Mouse (Mus musculus) G1E (cell line): ENCODE data around the gene Phf11b. TPM values are rescaled to one million over a fixed set of nuclear protein-coding genes. Genes with fewer than 3 reads are reported as not detected.
"Not testable (repeated sequence)": the region's sequence is repeated elsewhere in the genome, so short reads cannot be mapped to it uniquely, and the experiment has no call there.

ENCODE experiments used
- ATAC-seq: 2 replicates; pipeline ENCODE4 v1.8.0; 2016; ENCODE audit warnings: mild to moderate bottlenecking; ENCODE audit not compliant: insufficient number of reproducible peaks, poor library complexity, low FRiP score, severe bottlenecking; ENCODE audit errors: extremely low read depth
- DNase-seq: peaks from one replicate; pipeline ENCODE4 v3.0.0; 2012; ENCODE audit warnings: low spot score
- H3K27me3 ChIP-seq: 2 replicates; pipeline ENCODE4 v1.6.1; 2012; ENCODE audit warnings: mild to moderate bottlenecking, low read length, inconsistent platforms; ENCODE audit not compliant: insufficient read depth
- H3K36me3 ChIP-seq: replicated peaks from 2 replicates; pipeline ENCODE3; 2012; ENCODE audit warnings: mild to moderate bottlenecking, inconsistent platforms
- H3K4me1 ChIP-seq: 2 replicates; pipeline ENCODE4 v1.6.1; 2012; ENCODE audit warnings: low read depth, low read length, inconsistent platforms, mixed read lengths; ENCODE audit not compliant: insufficient read depth
- H3K4me3 ChIP-seq: 2 replicates; pipeline ENCODE4 v1.5.1; 2012; ENCODE audit warnings: low read depth, mild to moderate bottlenecking, inconsistent platforms, low read length, moderate library complexity, mixed read lengths
- H3K9me3 ChIP-seq: replicated peaks from 2 replicates; pipeline ENCODE4 v1.6.1; 2012; ENCODE audit warnings: inconsistent platforms
- CTCF ChIP-seq: IDR thresholded peaks from 2 replicates; pipeline ENCODE4 v1.5.1; 2012; ENCODE audit warnings: low read depth, low read length, inconsistent platforms, mixed read lengths
- GATA1 ChIP-seq: IDR thresholded peaks from 2 replicates; pipeline ENCODE4 v1.6.1; 2012; ENCODE audit warnings: borderline replicate concordance, low read length, inconsistent platforms, mixed read lengths
- GATA2 ChIP-seq: IDR thresholded peaks from 2 replicates; pipeline ENCODE4 v1.6.1; 2012; ENCODE audit warnings: low read depth, low read length, inconsistent platforms, borderline replicate concordance
- POLR2AphosphoS5 ChIP-seq: IDR thresholded peaks from 2 replicates; pipeline ENCODE4 v1.6.1; 2012; ENCODE audit warnings: low read depth, low read length, inconsistent platforms; ENCODE audit not compliant: insufficient replicate concordance
- TAL1 ChIP-seq: conservative IDR thresholded peaks from 2 replicates; pipeline ENCODE4 v1.6.1; 2012; ENCODE audit warnings: low read depth, low read length, inconsistent platforms, mixed read lengths
- polyA plus RNA-seq: library from polyadenylated mRNA; stranded (reverse); fragments of >175 nt; gene quantifications from 2 replicates; pipeline ENCODE4 v1.2.3, GENCODE M21; 2012
- total RNA-seq, 2 experiments: library from RNA; stranded (forward) in 1 of 2; stranded (reverse) in 1 of 2; fragments of 200-1000 nt in 1 of 2; fragments of >200 nt in 1 of 2; fragmentation: Nextera tagmentation in 1 of 2; gene quantifications; 2 replicates each; pipeline ENCODE4 v1.2.3; 2014 to 2017

Phf11b gene
- total and polyA plus RNA-seq, 3 experiments = not detected

GRCm38 (mm10) chr14:59339541-59339940 lies 1.6 kb downstream of the Phf11b start:
- no peak overlapping the region for H3K4me3 ChIP-seq
- no peak for ATAC-seq
- no peaks in the 10 kb centered on the region for H3K27me3 ChIP-seq
- no peak for DNase-seq
- no peaks in the 10 kb centered on the region for H3K36me3 ChIP-seq
- TF ChIP-seq CTCF (no peak), GATA1 (no peak), GATA2 (no peak), POLR2AphosphoS5 (no peak), TAL1 (no peak)
- no peaks in the 10 kb centered on the region for H3K4me1 ChIP-seq
- no peaks in the 10 kb centered on the region for H3K9me3 ChIP-seq

DNA sequence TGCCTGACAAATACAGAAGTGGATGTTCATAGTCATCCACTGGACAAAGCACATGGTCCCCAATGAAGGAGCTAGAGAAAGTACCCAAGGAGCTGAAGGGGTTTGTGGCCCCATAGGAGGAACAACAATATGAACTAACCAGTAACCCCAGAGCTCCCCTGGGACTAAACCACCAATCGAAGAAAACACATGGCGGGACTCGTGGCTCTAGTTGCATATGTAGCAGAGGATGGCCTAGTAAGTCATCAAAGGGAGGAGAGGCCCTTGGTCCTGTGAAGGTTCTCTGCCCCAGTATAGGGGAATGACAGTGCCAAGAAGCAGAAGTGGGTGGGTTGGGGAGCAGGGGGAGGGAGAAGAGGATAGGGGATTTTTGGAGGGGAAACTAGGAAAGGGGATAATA lies 5.1 kb downstream of the Phf11b start:
- H3K4me1 ChIP-seq, ATAC-seq, H3K4me3 ChIP-seq, H3K9me3 ChIP-seq, DNase-seq, H3K36me3 ChIP-seq, H3K27me3 ChIP-seq: not testable (repeated sequence)

DNA sequence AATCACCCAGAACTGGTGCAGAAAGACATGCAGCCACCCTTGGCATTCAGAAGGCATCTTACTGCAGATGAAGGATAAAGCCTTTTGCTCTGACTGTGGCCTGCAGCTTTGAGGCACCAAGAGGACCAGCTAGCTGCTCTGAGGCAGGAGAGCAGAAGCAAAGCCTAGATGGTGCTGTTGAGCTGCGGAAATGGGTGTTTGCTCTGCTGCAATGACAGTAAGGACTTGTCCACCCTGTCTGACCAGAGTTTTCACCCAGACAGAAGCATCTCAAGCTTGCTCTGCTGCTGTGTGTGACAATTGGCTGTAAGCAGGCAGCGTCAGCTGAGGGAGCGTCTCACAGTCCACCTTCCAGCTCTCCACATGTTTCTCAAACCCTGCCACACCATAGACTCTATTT lies 10.7 kb downstream of the Phf11b start:
- not testable (repeated sequence) for H3K36me3 ChIP-seq, ATAC-seq

DNA sequence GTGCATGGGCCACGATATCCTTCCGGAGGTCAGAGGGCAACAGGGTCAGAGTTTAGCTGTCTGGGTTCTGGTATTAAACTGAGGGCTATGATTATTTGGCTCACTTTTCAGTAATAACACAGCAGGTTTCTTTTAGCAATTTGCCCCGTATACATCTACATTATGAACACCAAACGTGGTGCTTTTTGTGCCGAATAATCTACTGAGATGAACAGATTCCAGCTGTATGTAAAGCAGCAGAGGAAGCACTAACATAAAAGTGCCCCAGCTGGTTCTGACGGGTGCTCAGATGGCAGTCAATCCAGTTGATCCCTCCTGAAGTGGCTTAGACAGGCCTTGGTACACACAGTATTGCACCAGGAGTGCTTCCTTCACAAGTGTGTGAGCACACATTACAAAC lies 21.2 kb downstream of the Phf11b start:
- H3K9me3 ChIP-seq, H3K4me3 ChIP-seq, H3K27me3 ChIP-seq, H3K36me3 ChIP-seq, DNase-seq, ATAC-seq, H3K4me1 ChIP-seq: not testable (repeated sequence)

More for the DNA sequence above, 10.7 kb downstream of the Phf11b start:
- DNase-seq, H3K27me3 ChIP-seq, H3K9me3 ChIP-seq, H3K4me1 ChIP-seq, H3K4me3 ChIP-seq: not testable (repeated sequence)

DNA sequence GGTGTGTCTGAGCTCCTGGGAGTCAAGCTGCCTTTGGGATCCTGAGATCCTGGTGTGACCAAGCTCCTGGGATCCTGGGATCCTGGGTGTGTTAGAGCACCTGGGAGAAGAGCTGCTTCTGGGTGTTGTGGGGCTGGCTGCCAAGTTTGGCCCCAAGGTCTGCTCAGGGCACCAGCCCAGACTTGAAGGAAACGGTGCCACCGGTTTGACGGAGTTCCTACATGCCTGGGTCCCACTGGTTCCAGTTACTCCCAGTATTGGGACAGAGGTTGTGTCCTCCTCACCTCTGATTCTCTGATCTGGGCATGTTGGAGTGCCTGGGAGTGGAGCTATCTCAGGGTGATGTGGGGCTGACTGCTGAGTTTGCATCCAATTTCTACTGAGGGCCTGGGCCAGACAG lies 22.1 kb downstream of the Phf11b start:
- DNase-seq, H3K27me3 ChIP-seq, H3K36me3 ChIP-seq, H3K4me3 ChIP-seq, ATAC-seq, H3K4me1 ChIP-seq, H3K9me3 ChIP-seq: not testable (repeated sequence)

GRCm38 (mm10) chr14:59297391-59297790 lies 43.8 kb downstream of the Phf11b start, which contains the start of gene Phf11a:
Phf11a (minus strand) TSS chr14:59297522.
- H3K4me3 ChIP-seq, H3K4me1 ChIP-seq, H3K27me3 ChIP-seq, H3K36me3 ChIP-seq, ATAC-seq, DNase-seq, H3K9me3 ChIP-seq: not testable (repeated sequence)

DNA sequence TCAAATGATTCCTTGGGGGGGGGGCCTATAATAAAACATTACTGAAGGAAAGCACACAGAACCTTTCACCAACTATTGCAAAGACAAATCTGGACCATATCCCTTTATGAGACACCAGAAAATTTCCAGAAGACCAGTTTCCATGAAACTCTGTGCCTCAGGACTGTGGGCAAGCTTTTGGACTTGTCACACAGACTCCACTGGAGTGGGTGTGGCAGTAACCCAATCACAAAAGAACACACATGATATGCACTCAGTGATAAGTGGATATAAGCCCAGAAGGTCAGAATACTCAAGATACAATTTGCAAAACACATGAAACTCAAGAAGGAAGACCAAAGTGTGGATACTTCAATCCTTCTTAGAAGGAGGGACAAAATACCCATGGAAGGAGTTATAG lies 49.4 kb downstream of the Phf11b start:
- DNase-seq, ATAC-seq, H3K9me3 ChIP-seq, H3K36me3 ChIP-seq, H3K4me3 ChIP-seq, H3K4me1 ChIP-seq, H3K27me3 ChIP-seq: not testable (repeated sequence)

DNA sequence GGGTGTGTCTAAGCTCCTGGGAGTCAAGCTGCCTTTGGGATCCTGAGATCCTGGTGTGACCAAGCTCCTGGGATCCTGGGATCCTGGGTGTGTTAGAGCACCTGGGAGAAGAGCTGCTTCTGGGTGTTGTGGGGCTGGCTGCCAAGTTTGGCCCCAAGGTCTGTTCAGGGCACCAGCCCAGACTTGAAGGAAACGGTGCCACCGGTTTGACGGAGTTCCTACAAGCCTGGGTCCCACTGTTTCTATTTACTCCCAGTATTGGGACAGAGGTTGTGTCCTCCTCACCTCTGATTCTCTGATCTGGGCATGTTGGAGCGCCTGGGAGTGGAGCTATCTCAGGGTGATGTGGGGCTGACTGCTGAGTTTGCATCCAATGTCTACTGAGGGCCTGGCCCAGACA lies 66.2 kb downstream of the Phf11b start:
- H3K4me3 ChIP-seq, H3K4me1 ChIP-seq, H3K27me3 ChIP-seq, H3K9me3 ChIP-seq, H3K36me3 ChIP-seq, DNase-seq, ATAC-seq: not testable (repeated sequence)

Other genes with a start within 250 kb of the Phf11b start
- not detected in 2 replicates for gene 1700129C05Rik, start 198.5 kb downstream of the Phf11b start, total RNA-seq (2014; fragmentation: Nextera tagmentation)
- gene 1700129C05Rik, start 198.5 kb downstream of the Phf11b start, total RNA-seq (2017) = 0.22 TPM in 1 of 2 replicates, not detected in the other
- gene 1700129C05Rik, start 198.5 kb downstream of the Phf11b start, polyA plus RNA-seq = not detected in 2 replicates
- not detected in 2 replicates for gene Gm5142, start 162.6 kb downstream of the Phf11b start, total RNA-seq (2014; fragmentation: Nextera tagmentation)
- 0.22 TPM in 1 of 2 replicates, not detected in the other for gene Gm5142, start 162.6 kb downstream of the Phf11b start, total RNA-seq (2017)
- not detected in 2 replicates for gene Gm5142, start 162.6 kb downstream of the Phf11b start, polyA plus RNA-seq
- gene Rcbtb1, start 140.1 kb downstream of the Phf11b start, total RNA-seq (2014; fragmentation: Nextera tagmentation) = 7.0 and 9.4 TPM in 2 replicates
- 10.6 and 12.0 TPM in 2 replicates for gene Rcbtb1, start 140.1 kb downstream of the Phf11b start, total RNA-seq (2017)
- 1.3 and 1.8 TPM in 2 replicates for gene Rcbtb1, start 140.1 kb downstream of the Phf11b start, polyA plus RNA-seq
- not detected in 2 replicates for gene Gm6904, start 81.1 kb downstream of the Phf11b start, total RNA-seq (2014; fragmentation: Nextera tagmentation)
- not detected in 2 replicates for gene Gm6904, start 81.1 kb downstream of the Phf11b start, total RNA-seq (2017)
- not detected in 2 replicates for gene Gm6904, start 81.1 kb downstream of the Phf11b start, polyA plus RNA-seq
- not detected in 2 replicates for gene Phf11a, start 43.8 kb downstream of the Phf11b start, total RNA-seq (2014; fragmentation: Nextera tagmentation)
- not detected in 2 replicates for gene Phf11a, start 43.8 kb downstream of the Phf11b start, total RNA-seq (2017)
- gene Phf11a, start 43.8 kb downstream of the Phf11b start, polyA plus RNA-seq = not detected in 2 replicates
- 0.83 TPM in 1 of 2 replicates, not detected in the other for gene Phf11d, start 24.1 kb upstream of the Phf11b start, total RNA-seq (2014; fragmentation: Nextera tagmentation)
- gene Phf11d, start 24.1 kb upstream of the Phf11b start, total RNA-seq (2017) = 0.12 and 0.22 TPM in 2 replicates
- gene Phf11d, start 24.1 kb upstream of the Phf11b start, polyA plus RNA-seq = not detected in 2 replicates
- 5.1 and 5.8 TPM in 2 replicates for gene Phf11c, start 54.0 kb upstream of the Phf11b start, total RNA-seq (2014; fragmentation: Nextera tagmentation)
- 1.4 and 1.7 TPM in 2 replicates for gene Phf11c, start 54.0 kb upstream of the Phf11b start, total RNA-seq (2017)
- gene Phf11c, start 54.0 kb upstream of the Phf11b start, polyA plus RNA-seq = 0.02 and 0.03 TPM in 2 replicates
- gene Setdb2, start 99.5 kb upstream of the Phf11b start, total RNA-seq (2014; fragmentation: Nextera tagmentation) = 53.7 and 57.9 TPM in 2 replicates
- gene Setdb2, start 99.5 kb upstream of the Phf11b start, total RNA-seq (2017) = 29.9 and 31.5 TPM in 2 replicates
- 6.8 and 9.1 TPM in 2 replicates for gene Setdb2, start 99.5 kb upstream of the Phf11b start, polyA plus RNA-seq
- 100 and 118 TPM in 2 replicates for gene Cab39l, start 99.6 kb upstream of the Phf11b start, total RNA-seq (2014; fragmentation: Nextera tagmentation)
- 49.5 and 52.0 TPM in 2 replicates for gene Cab39l, start 99.6 kb upstream of the Phf11b start, total RNA-seq (2017)
- gene Cab39l, start 99.6 kb upstream of the Phf11b start, polyA plus RNA-seq = 2.2 and 2.3 TPM in 2 replicates